Mouse (Mus musculus): ENCODE measurements around the gene Prdm4. TPM values are rescaled to one million over a fixed set of nuclear protein-coding genes. Genes with fewer than 3 reads are reported as not detected.

Gene Prdm4
- polyA plus RNA-seq, 1 experiment: 22.0 TPM

GRCm38 (mm10) chr10:85873861-85874544 is 42.9 kb downstream of the Prdm4 start:
- no peak overlapping the region for H3K4me3 ChIP-seq (replicated peaks; ENCODE audit: extremely low read depth, low read depth, low read length)
- DNase-seq: no peak
- H3K4me1 ChIP-seq (ENCODE audit: control insufficient read depth, insufficient read depth, low read length): peaks cover 8% of the 10 kb centered on the region; the same call in 1 of the 2 replicates
- TF ChIP-seq POLR2A (IDR thresholded peaks at IDR 0.05; ENCODE audit: borderline replicate concordance, extremely low read depth, low read depth, low read length): no peak
- no peak for TF ChIP-seq CTCF (IDR thresholded peaks at IDR 0.05; ENCODE audit: insufficient read depth, low read length)
- WGBS: 70% methylated on average over 13 of the region's 13 CpGs

GRCm38 (mm10) chr10:85872479-85872773 is 44.5 kb downstream of the Prdm4 start:
- H3K4me1 ChIP-seq (ENCODE audit: control insufficient read depth, insufficient read depth, low read length): peaks cover 8% of the 10 kb centered on the region; the same call in 1 of the 2 replicates
- no peak for DNase-seq
- TF ChIP-seq POLR2A (IDR thresholded peaks at IDR 0.05; ENCODE audit: borderline replicate concordance, extremely low read depth, low read depth, low read length): no peak
- no peak for TF ChIP-seq CTCF (IDR thresholded peaks at IDR 0.05; ENCODE audit: insufficient read depth, low read length)
- under 1% methylated on average over 5 of the region's 5 CpGs for WGBS
- H3K4me3 ChIP-seq (replicated peaks; ENCODE audit: extremely low read depth, low read depth, low read length): peak overlapping the region; percentile 98

- peak; percentile 90 for DNase-seq
- Histone ChIP-seq H3K4me3 (replicated peaks; ENCODE audit: extremely low read depth, low read depth, low read length) (peak overlapping the region; percentile 98), H3K4me1 (ENCODE audit: control insufficient read depth, insufficient read depth, low read length) (peaks cover 8% of the 10 kb centered on the region; the same call in 1 of the 2 replicates)
- TF ChIP-seq POLR2A (IDR thresholded peaks at IDR 0.05; ENCODE audit: borderline replicate concordance, extremely low read depth, low read depth, low read length): peak; percentile 54; the same call in 1 of the 2 replicates
- no peak for TF ChIP-seq CTCF (IDR thresholded peaks at IDR 0.05; ENCODE audit: insufficient read depth, low read length)
- under 1% methylated on average over 55 of the region's 55 CpGs for WGBS
These were observed 45.1 kb downstream of the Prdm4 start for GRCm38 (mm10) chr10:85871698-85872478.

GRCm38 (mm10) chr10:85846105-85846862 is 70.7 kb downstream of the Prdm4 start:
- 55% methylated on average over 4 of the region's 4 CpGs for WGBS
- H3K4me1 ChIP-seq (ENCODE audit: control insufficient read depth, insufficient read depth, low read length): no peaks in the 10 kb centered on the region
- H3K4me3 ChIP-seq (replicated peaks; ENCODE audit: extremely low read depth, low read depth, low read length): no peak overlapping the region
- no peak for TF ChIP-seq CTCF (IDR thresholded peaks at IDR 0.05; ENCODE audit: insufficient read depth, low read length)
- TF ChIP-seq POLR2A (IDR thresholded peaks at IDR 0.05; ENCODE audit: borderline replicate concordance, extremely low read depth, low read depth, low read length): no peak
- DNase-seq: no peak

Other genes starting within 250 kb of the Prdm4 start
- 5.4 and 9.5 TPM in 2 replicates for gene Pwp1, start 87.6 kb downstream of the Prdm4 start, polyA plus RNA-seq (2012; rRNA removed)
- gene Ascl4, start 10.5 kb upstream of the Prdm4 start, polyA plus RNA-seq (2012; rRNA removed): 0.07 and 0.24 TPM in 2 replicates
- gene Rtcb, start 40.7 kb upstream of the Prdm4 start, polyA plus RNA-seq (2012; rRNA removed): 41.2 and 66.0 TPM in 2 replicates
- 2.9 TPM in 1 of 2 replicates, not detected in the other for gene Bpifc, start 94.8 kb upstream of the Prdm4 start, polyA plus RNA-seq (2012; rRNA removed)
- 16.6 and 23.9 TPM in 2 replicates for gene Fbxo7, start 104.8 kb upstream of the Prdm4 start, polyA plus RNA-seq (2012; rRNA removed)